Mouse (Mus musculus): ENCODE measurements around the gene Syngr1. TPM values are rescaled to one million over a fixed set of nuclear protein-coding genes. Genes with fewer than 3 reads are reported as not detected.

Gene Syngr1
- 8.7 and 8.8 TPM in 2 replicates for polyA plus RNA-seq (2012; rRNA removed)

GRCm38 (mm10) chr15:80091121-80091955 is at the start of gene Syngr1, which contains the start of gene Rpl3:
Syngr1 (plus strand) TSS chr15:80091334.
Rpl3 (minus strand) TSS chr15:80091868.

DNA sequence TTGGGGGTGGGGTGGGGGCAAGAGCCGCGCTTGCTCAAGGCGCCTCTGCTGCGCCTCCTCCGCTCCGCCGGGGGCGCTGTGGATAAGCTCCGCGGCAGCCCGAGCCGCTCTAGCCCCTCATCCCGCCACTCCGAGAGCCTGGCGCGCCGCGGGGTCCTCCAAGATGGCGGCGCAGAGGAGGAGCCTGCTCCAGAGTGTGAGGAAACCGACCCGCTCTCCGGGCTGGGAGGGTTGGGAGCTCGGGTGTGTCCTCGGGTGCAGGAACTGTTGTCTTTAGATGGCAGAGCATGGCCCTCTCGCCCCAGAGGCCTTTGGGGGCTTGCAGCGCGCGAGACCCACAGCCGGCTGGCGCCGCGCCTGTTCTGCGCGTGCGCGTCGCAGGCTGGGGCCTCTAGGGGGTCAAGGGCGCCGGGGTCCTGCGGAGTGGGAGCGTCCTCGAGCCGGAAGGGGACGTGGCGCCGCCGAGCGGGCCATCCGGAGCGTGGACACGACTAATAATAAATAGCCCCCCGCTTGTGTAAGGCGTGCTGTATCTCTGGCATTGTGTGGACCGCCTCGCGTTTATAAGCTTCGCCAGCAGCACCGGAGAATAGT is 42.0 kb downstream of the Syngr1 start, which contains the start of gene Tab1:
Tab1 (plus strand) TSS at position 135 of the 594 bp plus-strand sequence.

Other genes starting within 250 kb of the Syngr1 start
- 31.2 and 32.9 TPM in 2 replicates for gene Apobec3, start 199.7 kb upstream of the Syngr1 start, polyA plus RNA-seq (2012; rRNA removed)
- 2.4 and 3.2 TPM in 2 replicates for gene Cbx7, start 120.2 kb upstream of the Syngr1 start, polyA plus RNA-seq (2012; rRNA removed)
- 1.7 and 1.8 TPM in 2 replicates for gene Pdgfb, start 76.4 kb upstream of the Syngr1 start, polyA plus RNA-seq (2012; rRNA removed)
- 547 and 625 TPM in 2 replicates for gene Rpl3, start 534 bp downstream of the Syngr1 start, polyA plus RNA-seq (2012; rRNA removed)
- 7.9 and 9.1 TPM in 2 replicates for gene Tab1, start 41.8 kb downstream of the Syngr1 start, polyA plus RNA-seq (2012; rRNA removed)
- gene Mgat3, start 82.4 kb downstream of the Syngr1 start, polyA plus RNA-seq (2012; rRNA removed): 0.50 and 0.60 TPM in 2 replicates
- gene Mief1, start 142.7 kb downstream of the Syngr1 start, polyA plus RNA-seq (2012; rRNA removed): 4.3 and 4.9 TPM in 2 replicates
- not detected in 2 replicates for gene AC140267.1, start 144.5 kb downstream of the Syngr1 start, polyA plus RNA-seq (2012; rRNA removed)
- gene Atf4, start 163.8 kb downstream of the Syngr1 start, polyA plus RNA-seq (2012; rRNA removed): 178 and 201 TPM in 2 replicates
- gene Rps19bp1, start 173.0 kb downstream of the Syngr1 start, polyA plus RNA-seq (2012; rRNA removed): 18.3 and 19.5 TPM in 2 replicates
- gene Cacna1i, start 195.9 kb downstream of the Syngr1 start, polyA plus RNA-seq (2012; rRNA removed): under 0.01 and 0.01 TPM in 2 replicates

Data from liver, embryonic 18 days (tissue).